Mouse (Mus musculus): ENCODE measurements around the gene Srgap3.

GRCm38 (mm10) chr6:112861351-112862297, 85.4 kb downstream of the Srgap3 start:
- TF ChIP-seq GATA1 (IDR thresholded peaks at IDR 0.05; ENCODE audit: low read length): no peak
- no peak for TF ChIP-seq TAL1 (IDR thresholded peaks at IDR 0.05; ENCODE audit: low read length)

Data from erythroblast, embryonic 14.5 days (primary cell).